Mouse (Mus musculus) lung, embryonic 15.5 days (tissue): ENCODE measurements at regions not wholly inside any gene's neighbourhood (a gene's known extent, or its start where the extent isn't known, plus 50 kb on each side); places are given as distances from the start of the nearest gene placed in this dataset.

Experiments
- ATAC-seq: fragments of 200-750 bp; cut with Nextera tagmentation; 2 replicates; pipeline ENCODE4 v1.8.0; 2017; ENCODE audit warnings: moderate number of reproducible peaks, borderline replicate concordance; ENCODE audit not compliant: low FRiP score, low TSS enrichment; ENCODE audit errors: extremely low read depth
- H3K27ac ChIP-seq: fragments of 300-500 bp; sonication (generic); 2 replicates; pipeline ENCODE4 v1.5.1; 2015; ENCODE audit warnings: moderate library complexity, mild to moderate bottlenecking, inconsistent platforms
- H3K27me3 ChIP-seq: fragments of 300-500 bp; sonication (generic); 2 replicates; pipeline ENCODE4 v1.6.1; 2015; ENCODE audit warnings: inconsistent platforms
- H3K36me3 ChIP-seq: fragments of 300-500 bp; sonication (generic); 2 replicates; pipeline ENCODE4 v1.6.1; 2015; ENCODE audit warnings: inconsistent platforms
- H3K4me1 ChIP-seq: fragments of 300-500 bp; sonication (generic); 2 replicates; pipeline ENCODE4 v1.6.1; 2015; ENCODE audit warnings: inconsistent platforms
- H3K4me2 ChIP-seq: fragments of 300-500 bp; sonication (generic); 2 replicates; pipeline ENCODE4 v1.6.1; 2015; ENCODE audit warnings: inconsistent platforms, mild to moderate bottlenecking, moderate library complexity
- H3K4me3 ChIP-seq: fragments of 300-500 bp; sonication (generic); 2 replicates; pipeline ENCODE4 v1.5.1; 2015; ENCODE audit warnings: mild to moderate bottlenecking, inconsistent platforms
- H3K9ac ChIP-seq: fragments of 300-500 bp; sonication (generic); 2 replicates; pipeline ENCODE4 v1.6.1; 2015; ENCODE audit warnings: inconsistent platforms
- H3K9me3 ChIP-seq: fragments of 300-500 bp; sonication (generic); 2 replicates; pipeline ENCODE4 v1.6.1; 2016; ENCODE audit warnings: inconsistent platforms
- WGBS: fragments of 180-500 bp; shearing (Covaris S2); methylation state at CpG from one replicate; pipeline ENCODE4 v1.1.7; 2015; 5-methylcytosine and 5-hydroxymethylcytosine counted together

DNA sequence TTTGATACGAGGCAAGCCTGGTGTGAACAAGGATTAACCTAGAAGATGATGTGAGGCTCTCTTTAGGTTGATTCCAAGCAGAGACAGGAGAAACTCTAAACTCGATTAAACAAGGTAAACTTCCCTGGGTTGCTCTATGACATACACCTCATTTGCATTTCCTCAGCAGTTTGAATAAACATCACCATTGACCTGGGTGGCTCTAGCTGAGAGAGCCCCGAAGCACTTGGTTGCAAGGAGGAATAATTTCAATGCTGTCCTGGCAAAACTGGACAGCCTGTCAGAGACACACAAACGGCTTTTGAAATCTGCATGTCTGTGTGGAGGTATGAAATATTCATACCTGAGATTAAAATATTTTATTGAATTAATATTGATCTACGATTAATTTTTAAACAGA, 361.0 kb downstream of the Rwdd3 start:
- no peaks in the 10 kb centered on the region for H3K9me3 ChIP-seq
- no peaks in the 10 kb centered on the region for H3K36me3 ChIP-seq
- no peak overlapping the region for H3K4me2 ChIP-seq
- H3K27me3 ChIP-seq: no peaks in the 10 kb centered on the region
- H3K4me3 ChIP-seq: no peak overlapping the region
- 48% methylated on average over 5 of the region's 5 CpGs for WGBS
- H3K9ac ChIP-seq: no peak overlapping the region
- no peaks in the 10 kb centered on the region for H3K4me1 ChIP-seq
- H3K27ac ChIP-seq: no peak overlapping the region
- no peak for ATAC-seq

DNA sequence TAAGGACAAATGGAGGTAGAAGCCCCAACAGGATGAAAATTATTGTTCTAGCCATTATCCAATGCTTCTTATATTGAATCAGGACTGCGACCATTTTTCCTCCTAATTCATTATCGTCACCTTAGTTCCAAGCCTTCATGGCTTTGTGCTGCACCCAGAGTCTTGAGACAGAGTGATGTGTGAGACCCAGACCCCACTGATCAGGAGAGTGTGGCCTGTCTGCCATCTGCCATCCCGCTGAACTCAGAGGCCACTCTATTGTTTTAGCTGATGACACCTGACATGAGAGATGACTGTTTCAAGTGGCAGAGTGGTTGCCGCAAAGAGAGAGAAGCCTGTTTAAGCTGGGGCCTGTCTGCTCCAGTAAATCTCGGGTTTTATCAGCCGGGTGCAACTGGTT, 361.4 kb downstream of the Rwdd3 start:
- H3K27ac ChIP-seq: no peak overlapping the region
- no peaks in the 10 kb centered on the region for H3K27me3 ChIP-seq
- WGBS: 35% methylated on average over 6 of the region's 6 CpGs
- no peaks in the 10 kb centered on the region for H3K4me1 ChIP-seq
- H3K4me2 ChIP-seq: no peak overlapping the region
- H3K4me3 ChIP-seq: no peak overlapping the region
- no peaks in the 10 kb centered on the region for H3K36me3 ChIP-seq
- ATAC-seq: no peak
- H3K9ac ChIP-seq: no peak overlapping the region
- no peaks in the 10 kb centered on the region for H3K9me3 ChIP-seq

GRCm38 (mm10) chr3:120786659-120787058, 384.8 kb downstream of the Rwdd3 start:
- Histone ChIP-seq H3K27ac (no peak overlapping the region), H3K4me1 (no peaks in the 10 kb centered on the region), H3K4me3 (no peak overlapping the region), H3K36me3 (no peaks in the 10 kb centered on the region), H3K27me3 (no peaks in the 10 kb centered on the region), H3K4me2 (no peak overlapping the region), H3K9me3 (no peaks in the 10 kb centered on the region), H3K9ac (no peak overlapping the region)
- 67% methylated on average over 9 of the region's 9 CpGs for WGBS
- no peak for ATAC-seq

- H3K27me3 ChIP-seq: no peaks in the 10 kb centered on the region
- H3K4me3 ChIP-seq: no peak overlapping the region
- no peak overlapping the region for H3K4me2 ChIP-seq
- no peak overlapping the region for H3K27ac ChIP-seq
- WGBS: 75% methylated on average over 6 of the region's 6 CpGs
- H3K36me3 ChIP-seq: no peaks in the 10 kb centered on the region
- no peak overlapping the region for H3K9ac ChIP-seq
- no peaks in the 10 kb centered on the region for H3K4me1 ChIP-seq
- H3K9me3 ChIP-seq: no peaks in the 10 kb centered on the region
- no peak for ATAC-seq
Measured at GRCm38 (mm10) chr3:120781486-120781885, 390.0 kb downstream of the Rwdd3 start.

GRCm38 (mm10) chr3:120779091-120779490, 392.4 kb downstream of the Rwdd3 start:
- no peak overlapping the region for H3K4me3 ChIP-seq
- no peak for ATAC-seq
- no peaks in the 10 kb centered on the region for H3K27me3 ChIP-seq
- H3K9ac ChIP-seq: no peak overlapping the region
- no peak overlapping the region for H3K4me2 ChIP-seq
- H3K9me3 ChIP-seq: no peaks in the 10 kb centered on the region
- no peaks in the 10 kb centered on the region for H3K4me1 ChIP-seq
- no peak overlapping the region for H3K27ac ChIP-seq
- no peaks in the 10 kb centered on the region for H3K36me3 ChIP-seq

GRCm38 (mm10) chr3:120774951-120775350, 396.5 kb downstream of the Rwdd3 start:
- Histone ChIP-seq H3K27ac (no peak overlapping the region), H3K4me3 (no peak overlapping the region), H3K4me2 (no peak overlapping the region), H3K9me3 (no peaks in the 10 kb centered on the region), H3K27me3 (no peaks in the 10 kb centered on the region), H3K36me3 (no peaks in the 10 kb centered on the region), H3K9ac (no peak overlapping the region), H3K4me1 (no peaks in the 10 kb centered on the region)
- ATAC-seq: no peak
- 91% methylated on average over 6 of the region's 6 CpGs for WGBS

DNA sequence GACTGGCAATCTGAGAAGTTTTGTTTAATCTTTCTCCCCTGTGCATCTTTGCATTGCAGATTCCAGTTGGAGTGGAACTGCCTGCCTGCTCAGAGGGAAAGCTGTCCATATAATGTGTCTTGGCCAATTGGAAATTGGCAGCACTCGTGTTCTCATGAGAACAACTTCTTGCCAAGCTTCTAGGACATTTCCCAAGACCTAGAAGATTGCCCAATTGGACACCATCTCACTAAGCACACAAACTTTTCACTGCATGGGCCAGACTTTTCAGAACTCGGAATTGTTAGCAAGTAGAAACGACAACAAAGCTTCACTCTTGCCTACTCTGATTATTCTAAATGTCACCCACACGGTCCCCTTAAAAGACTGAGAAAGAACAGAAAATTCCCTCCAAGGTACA, 409.8 kb downstream of the Rwdd3 start:
- WGBS: 53% methylated on average over 4 of the region's 4 CpGs
- no peaks in the 10 kb centered on the region for H3K9me3 ChIP-seq
- ATAC-seq: no peak
- H3K4me2 ChIP-seq: no peak overlapping the region
- no peaks in the 10 kb centered on the region for H3K27me3 ChIP-seq
- H3K36me3 ChIP-seq: no peaks in the 10 kb centered on the region
- H3K4me1 ChIP-seq: no peaks in the 10 kb centered on the region
- H3K4me3 ChIP-seq: no peak overlapping the region
- no peak overlapping the region for H3K27ac ChIP-seq
- no peak overlapping the region for H3K9ac ChIP-seq

GRCm38 (mm10) chr3:120761223-120761622, 410.3 kb downstream of the Rwdd3 start:
- no peak overlapping the region for H3K4me3 ChIP-seq
- H3K9ac ChIP-seq: no peak overlapping the region
- no peaks in the 10 kb centered on the region for H3K27me3 ChIP-seq
- no peak overlapping the region for H3K4me2 ChIP-seq
- no peaks in the 10 kb centered on the region for H3K36me3 ChIP-seq
- no peak for ATAC-seq
- H3K27ac ChIP-seq: no peak overlapping the region
- no peaks in the 10 kb centered on the region for H3K9me3 ChIP-seq
- H3K4me1 ChIP-seq: no peaks in the 10 kb centered on the region
- 84% methylated on average over 3 of the region's 3 CpGs for WGBS

GRCm38 (mm10) chr3:120748513-120748912, 423.0 kb downstream of the Rwdd3 start:
- Histone ChIP-seq H3K4me3 (no peak overlapping the region), H3K4me1 (no peaks in the 10 kb centered on the region), H3K9ac (no peak overlapping the region), H3K27ac (no peak overlapping the region), H3K4me2 (no peak overlapping the region), H3K9me3 (no peaks in the 10 kb centered on the region), H3K27me3 (no peaks in the 10 kb centered on the region), H3K36me3 (no peaks in the 10 kb centered on the region)
- no peak for ATAC-seq
- 77% methylated on average over 4 of the region's 4 CpGs for WGBS

- ATAC-seq: no peak
- no peak overlapping the region for H3K9ac ChIP-seq
- H3K27ac ChIP-seq: no peak overlapping the region
- H3K9me3 ChIP-seq: no peaks in the 10 kb centered on the region
- WGBS: 87% methylated on average over 4 of the region's 4 CpGs
- H3K36me3 ChIP-seq: no peaks in the 10 kb centered on the region
- no peak overlapping the region for H3K4me2 ChIP-seq
- H3K27me3 ChIP-seq: no peaks in the 10 kb centered on the region
- no peak overlapping the region for H3K4me3 ChIP-seq
- no peaks in the 10 kb centered on the region for H3K4me1 ChIP-seq
Measured at GRCm38 (mm10) chr3:120747678-120748077, 423.8 kb downstream of the Rwdd3 start.

- Histone ChIP-seq H3K9ac (no peak overlapping the region), H3K36me3 (no peaks in the 10 kb centered on the region), H3K4me3 (no peak overlapping the region), H3K27me3 (no peaks in the 10 kb centered on the region), H3K27ac (no peak overlapping the region), H3K4me1 (no peaks in the 10 kb centered on the region), H3K9me3 (no peaks in the 10 kb centered on the region), H3K4me2 (no peak overlapping the region)
- WGBS: 88% methylated on average over 6 of the region's 6 CpGs
- ATAC-seq: 0 out of 2 replicates have a peak, but pooled peaks have one; percentile 55
Measured at GRCm38 (mm10) chr3:120733332-120733731, 438.2 kb downstream of the Rwdd3 start.

GRCm38 (mm10) chr3:120732391-120732790, 439.1 kb downstream of the Rwdd3 start:
- 88% methylated on average over 8 of the region's 8 CpGs for WGBS
- ATAC-seq: no peak
- Histone ChIP-seq H3K36me3 (no peaks in the 10 kb centered on the region), H3K4me2 (no peak overlapping the region), H3K9ac (no peak overlapping the region), H3K27ac (no peak overlapping the region), H3K4me1 (no peaks in the 10 kb centered on the region), H3K4me3 (no peak overlapping the region), H3K9me3 (no peaks in the 10 kb centered on the region), H3K27me3 (no peaks in the 10 kb centered on the region)

DNA sequence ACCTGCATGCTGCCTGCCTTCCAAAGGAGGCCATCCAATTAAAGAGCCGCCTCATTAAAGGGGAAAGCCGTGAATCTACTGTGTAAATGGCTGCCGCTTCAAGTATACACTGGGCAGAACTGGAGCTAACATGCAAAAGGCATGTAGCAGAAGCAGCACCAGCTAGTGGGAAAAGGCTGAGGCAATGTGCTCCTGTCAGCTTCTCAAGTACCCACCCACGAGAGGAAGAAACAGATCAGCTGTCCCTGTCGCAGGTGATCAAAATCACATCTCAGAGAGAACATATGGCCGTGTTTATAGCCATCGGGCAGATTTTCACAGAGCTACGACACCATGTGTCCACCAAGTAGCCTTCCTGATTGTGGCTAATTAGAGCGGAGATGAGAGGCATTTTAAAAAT, 440.2 kb downstream of the Rwdd3 start:
- Histone ChIP-seq H3K9me3 (no peaks in the 10 kb centered on the region), H3K4me1 (no peaks in the 10 kb centered on the region), H3K27me3 (no peaks in the 10 kb centered on the region), H3K4me2 (no peak overlapping the region), H3K27ac (no peak overlapping the region), H3K9ac (no peak overlapping the region), H3K4me3 (no peak overlapping the region), H3K36me3 (no peaks in the 10 kb centered on the region)
- ATAC-seq: no peak
- 70% methylated on average over 9 of the region's 9 CpGs for WGBS
